Mouse (Mus musculus) megakaryocyte, embryonic 14.5 days (primary cell): Measurements from ENCODE around the gene Acss2. TPM values are rescaled to one million over a fixed set of nuclear protein-coding genes. Genes with fewer than 3 reads are reported as not detected.
A peak's percentile ranks its signal among the peaks of the same experiment; 100 is the strongest.
"Not testable (repeated sequence)": the region's sequence is repeated elsewhere in the genome, so short reads cannot be mapped to it uniquely, and the experiment has no call there.

Source experiments
- H3K27me3 ChIP-seq: replicated peaks from 2 replicates; pipeline ENCODE3; 2012; ENCODE audit warnings: inconsistent platforms
- H3K36me3 ChIP-seq: replicated peaks from 2 replicates; pipeline ENCODE3; 2012; ENCODE audit warnings: low read length, inconsistent platforms, mixed read lengths
- H3K4me1 ChIP-seq: 2 replicates; pipeline ENCODE4 v1.6.1; 2012; ENCODE audit warnings: inconsistent platforms
- H3K4me3 ChIP-seq: replicated peaks from 2 replicates; pipeline ENCODE3; 2012; ENCODE audit warnings: moderate library complexity, mild to moderate bottlenecking, inconsistent platforms
- H3K9me3 ChIP-seq: 2 replicates; pipeline ENCODE4 v1.6.1; 2012; ENCODE audit warnings: inconsistent platforms
- FLI1 ChIP-seq: IDR thresholded peaks from 2 replicates; pipeline ENCODE4 v1.6.1; 2012; ENCODE audit warnings: low read length, inconsistent platforms, mixed read lengths
- GATA1 ChIP-seq: IDR thresholded peaks from 3 replicates; pipeline ENCODE4 v1.6.1; 2012; ENCODE audit warnings: mixed read lengths, low read length, inconsistent platforms, borderline replicate concordance
- polyA plus RNA-seq: library from polyadenylated mRNA; stranded (reverse); fragments of >175 nt; gene quantifications from 2 replicates; pipeline ENCODE4 v1.2.3, GENCODE M21; 2012; ENCODE audit warnings: low replicate concordance; ENCODE audit not compliant: insufficient read depth

The Acss2 gene
- polyA plus RNA-seq, 1 experiment = 10.2 TPM

DNA sequence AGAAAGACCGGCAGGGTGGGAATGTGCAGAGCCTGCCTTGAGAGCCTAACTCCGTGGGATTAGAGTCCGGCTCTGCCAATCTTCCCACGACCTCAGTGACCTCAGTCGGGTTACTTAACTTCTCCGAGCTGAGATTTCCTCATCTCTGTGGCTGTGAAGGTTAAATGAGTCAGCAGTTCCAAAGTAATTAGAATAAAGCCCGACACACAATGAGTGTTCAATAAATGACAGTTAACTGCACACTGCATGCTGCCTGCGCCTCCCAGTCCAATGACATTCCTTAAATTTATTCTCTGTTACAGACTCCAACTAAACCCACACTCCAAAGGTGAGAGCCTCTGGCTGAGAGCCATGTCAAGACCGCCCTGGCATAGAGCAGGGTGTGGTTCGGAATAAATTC lies 67.7 kb downstream of the Acss2 start:
- H3K36me3 ChIP-seq = peaks cover 58% of the 10 kb centered on the region

GRCm38 (mm10) chr2:155588136-155588535 lies 70.4 kb downstream of the Acss2 start:
- H3K9me3 ChIP-seq = no peaks in the 10 kb centered on the region
- no peaks in the 10 kb centered on the region for H3K27me3 ChIP-seq
- TF ChIP-seq GATA1 (no peak), FLI1 (no peak)
- no peak overlapping the region for H3K4me3 ChIP-seq
- peaks cover 41% of the 10 kb centered on the region for H3K4me1 ChIP-seq
- peaks cover 41% of the 10 kb centered on the region for H3K36me3 ChIP-seq

More for the DNA sequence above, 67.7 kb downstream of the Acss2 start:
- Histone ChIP-seq H3K4me1 (peaks cover 36% of the 10 kb centered on the region), H3K9me3 (no peaks in the 10 kb centered on the region), H3K4me3 (no peak overlapping the region), H3K27me3 (no peaks in the 10 kb centered on the region)
- no peak for TF ChIP-seq FLI1

- no peaks in the 10 kb centered on the region for H3K27me3 ChIP-seq
- H3K36me3 ChIP-seq = peaks cover 35% of the 10 kb centered on the region
- H3K4me3 ChIP-seq = peak overlapping the region; percentile 66
- peaks cover 39% of the 10 kb centered on the region for H3K4me1 ChIP-seq
- no peaks in the 10 kb centered on the region for H3K9me3 ChIP-seq
- no peak for TF ChIP-seq FLI1
- no peak for TF ChIP-seq GATA1
Measured at GRCm38 (mm10) chr2:155589521-155589920, 71.8 kb downstream of the Acss2 start.

DNA sequence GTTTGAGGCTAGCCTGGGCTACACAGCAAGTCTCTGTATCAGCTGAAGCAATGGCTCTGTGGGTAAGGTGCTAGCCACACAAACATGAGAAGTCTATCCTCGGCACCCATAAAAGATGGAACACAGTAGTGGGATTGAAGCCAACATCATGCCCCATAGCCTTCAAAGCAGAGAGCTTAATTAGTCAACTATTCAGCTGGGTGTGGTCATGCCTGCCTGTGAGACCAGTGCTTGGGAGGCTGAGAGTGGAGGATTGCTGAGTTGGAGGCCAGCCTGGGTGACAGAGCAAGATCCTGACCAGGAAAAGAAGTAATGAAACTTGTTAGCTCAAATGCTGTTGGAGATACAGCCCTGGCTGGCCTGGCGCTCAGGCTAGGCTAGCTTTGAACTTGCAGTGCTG lies 73.1 kb downstream of the Acss2 start:
- peaks cover 39% of the 10 kb centered on the region for H3K4me1 ChIP-seq
- H3K4me3 ChIP-seq = peak overlapping the region; percentile 97
- TF ChIP-seq FLI1 = no peak
- no peak for TF ChIP-seq GATA1
- peaks cover 26% of the 10 kb centered on the region for H3K36me3 ChIP-seq
- peaks cover 7% of the 10 kb centered on the region for H3K27me3 ChIP-seq
- no peaks in the 10 kb centered on the region for H3K9me3 ChIP-seq

DNA sequence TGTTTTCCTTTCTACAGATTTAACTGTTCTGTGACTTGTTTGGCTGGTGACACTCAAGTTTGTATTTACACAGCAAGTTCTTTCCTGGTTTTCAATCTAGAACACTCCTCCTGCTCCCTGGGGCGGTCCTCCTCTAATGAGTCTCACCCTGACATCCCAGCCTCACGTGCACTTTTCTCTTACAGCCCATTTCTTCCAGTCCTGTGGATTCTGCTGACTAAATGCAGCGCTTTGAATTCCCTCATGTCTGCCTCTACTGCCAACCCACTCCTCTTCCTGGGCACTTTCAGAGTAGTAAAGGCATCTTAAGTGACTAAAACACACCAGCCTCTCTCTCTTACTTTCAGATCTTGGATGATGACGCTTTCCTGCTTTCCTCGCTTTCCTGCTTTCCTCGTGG lies 73.9 kb downstream of the Acss2 start:
- Histone ChIP-seq H3K36me3 (peaks cover 18% of the 10 kb centered on the region), H3K9me3 (no peaks in the 10 kb centered on the region), H3K4me1 (peaks cover 39% of the 10 kb centered on the region), H3K4me3 (peak overlapping the region; percentile 97), H3K27me3 (peaks cover 10% of the 10 kb centered on the region)
- TF ChIP-seq GATA1 (no peak), FLI1 (no peak)

- Histone ChIP-seq H3K9me3 (no peaks in the 10 kb centered on the region), H3K27me3 (peaks cover 10% of the 10 kb centered on the region), H3K4me1 (peaks cover 45% of the 10 kb centered on the region), H3K36me3 (peaks cover 11% of the 10 kb centered on the region), H3K4me3 (peak within 1 kb of the TSS; percentile 97)
- TF ChIP-seq FLI1 = no peak
- no peak for TF ChIP-seq GATA1
Measured at GRCm38 (mm10) chr2:155592137-155592853, 74.5 kb downstream of the Acss2 start, which contains the start of gene Gss. Gene Gss, minus strand, starts transcription at chr2:155592810.

GRCm38 (mm10) chr2:155592854-155593283 lies 75.1 kb downstream of the Acss2 start:
- H3K9me3 ChIP-seq = no peaks in the 10 kb centered on the region
- H3K27me3 ChIP-seq = peaks cover 10% of the 10 kb centered on the region
- H3K4me1 ChIP-seq = peaks cover 45% of the 10 kb centered on the region
- TF ChIP-seq GATA1 (no peak), FLI1 (no peak)
- H3K4me3 ChIP-seq = peak overlapping the region; percentile 97
- H3K36me3 ChIP-seq = peaks cover 6% of the 10 kb centered on the region

GRCm38 (mm10) chr2:155595516-155595915 lies 77.8 kb downstream of the Acss2 start:
- Histone ChIP-seq H3K9me3 (no peaks in the 10 kb centered on the region), H3K4me3 (no peak overlapping the region), H3K36me3 (peaks cover 3% of the 10 kb centered on the region), H3K27me3 (peaks cover 13% of the 10 kb centered on the region), H3K4me1 (peaks cover 25% of the 10 kb centered on the region)
- TF ChIP-seq FLI1 (no peak), GATA1 (no peak)

DNA sequence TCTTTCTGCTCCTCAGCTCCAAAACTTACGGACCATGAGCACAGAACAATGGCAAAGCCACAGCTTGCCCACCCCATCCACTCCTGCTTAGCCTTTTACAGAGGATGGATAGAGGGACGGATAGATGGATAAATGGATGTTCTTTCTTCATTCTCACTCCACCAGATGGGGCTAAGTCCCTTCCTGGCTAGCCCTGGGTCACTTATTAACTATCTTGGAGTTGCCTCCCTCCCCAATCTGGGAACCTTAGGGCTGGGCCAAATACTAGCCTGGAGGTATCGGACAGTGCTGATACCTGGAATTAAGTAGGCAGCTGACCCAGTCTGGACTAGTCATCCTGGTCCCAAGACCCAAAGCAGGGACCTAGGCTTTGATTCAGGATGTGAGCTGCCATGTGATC lies 86.0 kb downstream of the Acss2 start:
- Histone ChIP-seq H3K36me3 (no peaks in the 10 kb centered on the region), H3K4me3 (no peak overlapping the region), H3K9me3 (0 out of 2 replicates have a peak, but pooled peaks cover 4% of the 10 kb centered on the region), H3K4me1 (peaks cover 23% of the 10 kb centered on the region), H3K27me3 (peaks cover 17% of the 10 kb centered on the region)
- TF ChIP-seq GATA1 (no peak), FLI1 (no peak)

GRCm38 (mm10) chr2:155604560-155605235 lies 87.0 kb downstream of the Acss2 start:
- H3K9me3 ChIP-seq = 0 out of 2 replicates have a peak, but pooled peaks cover 4% of the 10 kb centered on the region
- TF ChIP-seq FLI1 = no peak
- TF ChIP-seq GATA1 = no peak

GRCm38 (mm10) chr2:155605236-155605589 lies 87.5 kb downstream of the Acss2 start:
- peaks cover 18% of the 10 kb centered on the region for H3K27me3 ChIP-seq
- H3K36me3 ChIP-seq, H3K9me3 ChIP-seq, H3K4me3 ChIP-seq: not testable (repeated sequence)
- H3K4me1 ChIP-seq = peaks cover 23% of the 10 kb centered on the region

More at GRCm38 (mm10) chr2:155604560-155605235, 87.0 kb downstream of the Acss2 start:
- Histone ChIP-seq H3K4me1 (peaks cover 23% of the 10 kb centered on the region), H3K4me3 (no peak overlapping the region), H3K36me3 (no peaks in the 10 kb centered on the region), H3K27me3 (peaks cover 18% of the 10 kb centered on the region)
